In genomic region chr9:48241791-48242190, GRCm38 (mm10) we compare ENCODE assay signal across 11 mouse cellular contexts.
"Had no signal": no experiment of that assay in that cellular context is flagged by ENCODE, and none has a peak within 500 bp of the region (broad histone marks: within the 10 kb centered on the region; RNA-seq: fewer than 3 reads in every experiment).

No protein-coding gene starts in this region.

- DNase-seq: lung, adult 2 months; lung, postnatal 14 days; lung, postnatal 36 days; midbrain, embryonic 14.5 days; right cerebral cortex, adult 18-20 months; right cerebral cortex, postnatal 25 days; right cerebral cortex, postnatal 4 days; spleen, adult 18-20 months; thymus, adult 18-20 months; thymus, postnatal 14 days; thymus, postnatal 36 days had no signal
